Mouse (Mus musculus) spleen, adult 2 months (tissue): Measurements from ENCODE around the gene Fntb. TPM values are rescaled to one million over a fixed set of nuclear protein-coding genes. Genes with fewer than 3 reads are reported as not detected.

Experiments used
- DNase-seq, 2 experiments: peaks; one replicate each; pipeline versions ENCODE4 v3.0.0 to v3.0.0-alpha.2; 2012 to 2021; ENCODE audit warnings: low spot score in 2 of 2, low read depth in 1 of 2
- H3K27ac ChIP-seq: fragments of 200-500 bp; 2 replicates; pipeline ENCODE4 v1.5.1; 2012; ENCODE audit warnings: low read length, inconsistent platforms; ENCODE audit not compliant: insufficient read depth
- H3K27me3 ChIP-seq: fragments of 200-500 bp; 2 replicates; pipeline ENCODE4 v1.6.1; 2012; ENCODE audit warnings: mild to moderate bottlenecking, moderate library complexity, low read length, inconsistent platforms; ENCODE audit not compliant: control insufficient read depth, insufficient read depth
- H3K36me3 ChIP-seq: fragments of 200-500 bp; 2 replicates; pipeline ENCODE4 v1.6.1; 2012; ENCODE audit warnings: mild to moderate bottlenecking, low read length, inconsistent platforms; ENCODE audit not compliant: control insufficient read depth, insufficient read depth
- H3K4me1 ChIP-seq: fragments of 200-500 bp; 2 replicates; pipeline ENCODE4 v1.6.1; 2011; ENCODE audit warnings: inconsistent platforms; ENCODE audit not compliant: control insufficient read depth, insufficient read depth, insufficient read length
- H3K4me3 ChIP-seq: fragments of 200-500 bp; 2 replicates; pipeline ENCODE4 v1.5.1; 2011; ENCODE audit warnings: mild to moderate bottlenecking, inconsistent platforms; ENCODE audit not compliant: insufficient read depth, insufficient read length; ENCODE audit errors: extremely low read depth
- CTCF ChIP-seq: fragments of 200-500 bp; IDR thresholded peaks from 2 replicates; pipeline ENCODE4 v1.5.1; 2011; ENCODE audit warnings: mild to moderate bottlenecking, inconsistent platforms; ENCODE audit not compliant: insufficient read depth, insufficient read length, insufficient replicate concordance; ENCODE audit errors: extremely low read depth
- POLR2A ChIP-seq: fragments of 200-500 bp; IDR thresholded peaks from 2 replicates; pipeline ENCODE4 v1.6.1; 2011; ENCODE audit warnings: low read depth, low read length, inconsistent platforms
- WGBS: fragments of 180-500 bp; shearing (Covaris S2); methylation state at CpG from one replicate; pipeline ENCODE4 v1.1.7; 2018; 5-methylcytosine and 5-hydroxymethylcytosine counted together
- polyA plus RNA-seq: library from polyadenylated mRNA; depleted of rRNA; stranded (reverse); fragments of >200 nt; gene quantifications from 2 replicates; pipeline ENCODE4 v1.2.3, GENCODE M21; 2012

Gene Fntb
- polyA plus RNA-seq, 1 experiment: 18.7 TPM

DNA sequence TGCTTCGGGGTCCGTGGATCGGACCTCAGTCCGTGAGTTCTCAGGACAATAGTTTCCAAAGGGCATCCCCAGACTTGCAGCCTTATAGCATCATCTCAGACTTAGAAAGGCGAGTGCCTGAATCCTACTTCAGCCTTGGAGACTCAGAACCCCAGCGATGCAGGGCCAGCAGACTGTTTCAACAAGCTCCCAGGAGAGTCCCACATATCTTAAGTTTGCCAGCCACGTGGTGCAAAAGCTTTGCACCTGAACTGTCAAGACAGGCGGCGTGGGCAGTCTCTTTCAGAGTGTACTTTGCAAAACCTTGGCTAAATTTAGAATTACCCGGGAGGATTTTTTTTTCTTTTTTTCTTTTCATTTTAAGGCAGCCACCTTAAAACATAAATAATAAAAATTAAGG lies 42.4 kb downstream of the Fntb start:
- no peak overlapping the region for H3K4me3 ChIP-seq
- H3K27me3 ChIP-seq: no peaks in the 10 kb centered on the region
- no peaks in the 10 kb centered on the region for H3K36me3 ChIP-seq
- no peak for DNase-seq
- H3K27ac ChIP-seq: no peak overlapping the region
- WGBS: 74% methylated on average over 10 of the region's 10 CpGs
- TF ChIP-seq CTCF: no peak
- no peak for TF ChIP-seq POLR2A
- no peaks in the 10 kb centered on the region for H3K4me1 ChIP-seq

DNA sequence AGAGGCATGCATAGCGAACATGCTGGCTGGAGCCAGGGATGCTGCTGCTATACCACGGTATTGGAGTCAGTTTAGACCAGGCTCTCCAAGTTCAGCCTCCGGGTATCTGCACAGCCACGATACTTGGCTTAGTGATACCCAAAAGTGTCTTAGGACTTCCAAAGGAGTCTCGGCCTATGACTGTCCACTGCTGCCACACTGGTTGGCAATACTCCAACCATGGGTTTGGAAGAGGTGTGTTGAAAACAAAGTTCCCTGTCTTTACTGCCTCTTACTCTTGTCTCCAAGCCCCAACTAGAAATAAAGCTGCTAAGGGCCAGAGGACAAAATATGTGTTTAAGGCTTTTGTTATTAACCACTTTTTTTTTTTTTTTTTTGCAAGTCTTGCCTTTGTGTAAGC lies 45.1 kb downstream of the Fntb start:
- 95% methylated on average over 5 of the region's 5 CpGs for WGBS
- H3K27ac ChIP-seq: no peak overlapping the region
- H3K27me3 ChIP-seq: no peaks in the 10 kb centered on the region
- DNase-seq: no peak
- H3K4me1 ChIP-seq: no peaks in the 10 kb centered on the region
- H3K36me3 ChIP-seq: no peaks in the 10 kb centered on the region
- no peak overlapping the region for H3K4me3 ChIP-seq
- TF ChIP-seq CTCF (no peak), POLR2A (no peak)

DNA sequence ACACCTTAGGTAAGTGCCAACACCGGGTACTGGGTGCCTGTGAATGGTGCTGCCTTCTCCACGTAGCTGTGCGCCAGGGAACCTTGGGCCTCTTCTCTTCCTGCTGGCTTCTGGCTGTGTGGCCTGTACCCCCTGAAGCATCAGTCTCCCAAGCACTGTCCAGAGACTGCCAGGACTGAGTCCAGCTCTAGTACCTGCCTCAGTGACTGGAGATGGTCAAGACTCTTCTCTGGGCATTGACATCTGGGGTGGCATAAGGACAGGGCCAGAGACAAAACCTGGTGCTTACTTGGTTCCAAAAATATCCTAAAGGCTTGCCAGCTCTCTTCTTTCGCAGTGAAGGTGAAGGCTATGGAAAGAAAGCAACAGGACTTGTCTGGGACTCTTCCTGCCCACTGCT lies 45.6 kb downstream of the Fntb start:
- no peaks in the 10 kb centered on the region for H3K27me3 ChIP-seq
- H3K27ac ChIP-seq: no peak overlapping the region
- 86% methylated on average over 4 of the region's 4 CpGs for WGBS
- H3K4me1 ChIP-seq: no peaks in the 10 kb centered on the region
- DNase-seq: no peak
- H3K4me3 ChIP-seq: no peak overlapping the region
- TF ChIP-seq CTCF: no peak
- no peak for TF ChIP-seq POLR2A
- H3K36me3 ChIP-seq: no peaks in the 10 kb centered on the region

DNA sequence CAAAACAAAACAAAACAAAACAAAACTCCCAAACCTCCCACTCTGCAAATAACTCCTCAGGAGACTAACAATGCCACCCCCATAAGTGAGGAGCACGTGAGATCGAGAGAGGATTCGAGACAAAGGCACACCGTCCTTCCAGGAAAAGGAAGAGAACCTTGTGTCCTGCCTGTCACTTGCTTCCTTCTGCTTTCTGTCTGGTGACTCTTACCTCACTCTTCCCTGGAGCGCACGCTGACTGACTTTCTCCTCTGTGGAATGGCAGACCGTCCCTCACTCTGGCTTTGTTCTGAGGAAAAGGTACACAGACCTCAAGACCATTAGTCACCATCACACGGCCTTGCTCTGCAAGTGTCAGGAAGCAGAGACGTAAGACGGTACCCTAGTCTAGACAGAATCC lies 48.2 kb downstream of the Fntb start:
- no peak overlapping the region for H3K4me3 ChIP-seq
- no peaks in the 10 kb centered on the region for H3K4me1 ChIP-seq
- DNase-seq: no peak
- no peaks in the 10 kb centered on the region for H3K36me3 ChIP-seq
- H3K27me3 ChIP-seq: no peaks in the 10 kb centered on the region
- TF ChIP-seq POLR2A (no peak), CTCF (no peak)
- WGBS: 38% methylated on average over 10 of the region's 10 CpGs
- no peak overlapping the region for H3K27ac ChIP-seq

GRCm38 (mm10) chr12:76814120-76814519 lies 48.7 kb downstream of the Fntb start:
- WGBS: 79% methylated on average over 2 of the region's 2 CpGs
- TF ChIP-seq CTCF: no peak
- TF ChIP-seq POLR2A: no peak
- H3K27me3 ChIP-seq: no peaks in the 10 kb centered on the region

DNA sequence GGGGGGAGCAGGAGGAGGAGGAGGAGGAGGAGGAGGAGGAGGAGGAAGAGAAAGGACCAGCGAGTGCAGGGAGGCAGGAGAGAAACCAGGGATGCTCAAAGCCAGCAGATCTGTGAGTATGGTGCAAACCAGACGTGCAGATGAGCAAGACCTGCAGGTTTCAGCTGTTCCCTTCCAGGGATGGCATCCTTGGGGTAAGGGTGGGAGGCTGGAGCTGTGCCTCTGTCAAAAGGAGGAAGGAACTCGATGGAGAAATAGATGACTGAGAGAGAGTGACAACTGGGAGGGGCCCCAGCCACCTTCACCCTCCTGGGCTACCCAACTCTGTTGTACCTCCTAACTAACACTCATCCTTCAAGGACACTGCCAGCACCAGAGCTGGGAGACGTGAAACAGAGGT lies 51.3 kb downstream of the Fntb start:
- no peak overlapping the region for H3K4me3 ChIP-seq
- no peaks in the 10 kb centered on the region for H3K36me3 ChIP-seq
- no peak for DNase-seq
- H3K4me1 ChIP-seq: no peaks in the 10 kb centered on the region
- H3K27me3 ChIP-seq: no peaks in the 10 kb centered on the region; the same call in 1 of the 2 replicates
- no peak overlapping the region for H3K27ac ChIP-seq
- 35% methylated on average over 4 of the region's 4 CpGs for WGBS
- no peak for TF ChIP-seq CTCF
- TF ChIP-seq POLR2A: no peak

More at GRCm38 (mm10) chr12:76814120-76814519, 48.7 kb downstream of the Fntb start:
- H3K36me3 ChIP-seq: no peaks in the 10 kb centered on the region
- H3K4me1 ChIP-seq: no peaks in the 10 kb centered on the region
- no peak for DNase-seq
- H3K27ac ChIP-seq: no peak overlapping the region
- no peak overlapping the region for H3K4me3 ChIP-seq

DNA sequence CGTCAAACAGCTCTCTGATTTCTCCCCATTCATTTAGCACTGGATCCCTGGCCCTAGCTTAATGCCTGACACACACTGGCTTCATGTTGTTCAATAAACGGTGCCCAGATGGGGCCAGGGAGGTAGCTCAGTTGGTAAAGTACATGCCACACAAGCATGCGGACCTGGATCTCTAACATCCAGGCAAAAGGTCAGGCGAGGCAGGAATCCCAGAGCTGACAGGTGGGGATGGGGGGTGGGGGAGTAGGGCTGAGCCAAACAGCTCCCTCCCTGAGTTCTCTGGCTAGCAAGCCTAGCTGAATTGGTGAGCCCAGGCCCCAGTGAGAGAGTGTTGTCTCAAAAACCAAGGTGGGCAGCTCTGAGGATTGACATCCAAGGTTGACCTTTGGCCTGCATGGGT lies 51.8 kb downstream of the Fntb start:
- Histone ChIP-seq H3K27ac (no peak overlapping the region), H3K4me3 (no peak overlapping the region), H3K36me3 (no peaks in the 10 kb centered on the region), H3K4me1 (no peaks in the 10 kb centered on the region; the same call in 1 of the 2 replicates), H3K27me3 (peaks cover 3% of the 10 kb centered on the region)
- WGBS: 71% methylated on average over 4 of the region's 4 CpGs
- DNase-seq: no peak
- no peak for TF ChIP-seq POLR2A
- TF ChIP-seq CTCF: no peak
